Mouse (Mus musculus) right cerebral cortex, postnatal 10 days (tissue): ENCODE measurements around the gene F13a1.

Experiments used
- DNase-seq, 2 experiments: peaks; one replicate each; pipeline ENCODE4 v3.0.0; 2021; ENCODE audit warnings: low spot score in 2 of 2

Gene F13a1

GRCm38 (mm10) chr13:36954937-36955336 is 95.1 kb downstream of the F13a1 start:
- no peak for DNase-seq

GRCm38 (mm10) chr13:36953676-36954075 is 96.4 kb downstream of the F13a1 start:
- DNase-seq, result no peak

GRCm38 (mm10) chr13:36941891-36942290 is 108.2 kb downstream of the F13a1 start:
- DNase-seq, result no peak

DNA sequence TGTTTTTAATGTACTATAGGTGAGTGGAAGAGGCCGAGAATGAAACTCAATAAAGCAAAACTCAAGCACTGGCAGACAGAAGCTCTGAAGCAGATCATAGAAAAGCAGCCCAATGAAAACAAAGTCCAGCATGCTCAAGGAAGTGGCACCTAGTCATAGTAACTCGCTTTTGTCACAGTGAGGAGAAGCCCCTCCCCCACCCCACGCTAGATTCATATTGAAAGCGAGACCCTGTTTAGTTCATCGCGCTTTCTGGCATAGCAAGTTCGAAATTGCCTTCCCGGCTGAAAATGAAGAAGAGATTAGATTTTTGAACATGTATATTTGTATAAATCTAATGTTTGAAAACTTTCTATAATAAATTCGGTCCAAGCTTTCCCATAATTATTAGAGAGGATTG is 118.0 kb downstream of the F13a1 start:
- DNase-seq, result no peak

- no peak for DNase-seq
Measured at GRCm38 (mm10) chr13:36919737-36920136, 130.3 kb downstream of the F13a1 start.

- no peak for DNase-seq
Measured at GRCm38 (mm10) chr13:36903885-36904284, 146.2 kb downstream of the F13a1 start.

DNA sequence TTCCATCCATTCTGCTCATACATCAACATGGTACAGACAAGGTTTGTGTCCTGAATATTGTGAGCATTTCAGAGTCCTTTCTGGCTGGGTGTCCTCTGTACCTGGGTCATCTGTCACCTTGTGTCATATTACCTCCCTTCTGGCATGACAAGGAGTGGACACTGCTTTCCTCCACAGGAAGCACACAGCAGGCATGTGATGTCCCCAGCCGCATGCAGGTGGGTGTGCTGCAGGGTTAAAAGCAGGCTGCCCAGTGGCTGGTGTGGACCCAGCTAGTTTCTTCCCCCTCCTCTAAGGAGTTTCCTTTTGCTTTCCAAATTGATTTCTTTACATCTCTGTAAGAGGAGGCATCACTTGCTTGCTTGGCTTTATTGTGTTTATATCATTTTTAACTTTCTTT is 146.6 kb downstream of the F13a1 start:
- no peak for DNase-seq

GRCm38 (mm10) chr13:36901603-36902002 is 148.4 kb downstream of the F13a1 start:
- DNase-seq, result no peak

DNA sequence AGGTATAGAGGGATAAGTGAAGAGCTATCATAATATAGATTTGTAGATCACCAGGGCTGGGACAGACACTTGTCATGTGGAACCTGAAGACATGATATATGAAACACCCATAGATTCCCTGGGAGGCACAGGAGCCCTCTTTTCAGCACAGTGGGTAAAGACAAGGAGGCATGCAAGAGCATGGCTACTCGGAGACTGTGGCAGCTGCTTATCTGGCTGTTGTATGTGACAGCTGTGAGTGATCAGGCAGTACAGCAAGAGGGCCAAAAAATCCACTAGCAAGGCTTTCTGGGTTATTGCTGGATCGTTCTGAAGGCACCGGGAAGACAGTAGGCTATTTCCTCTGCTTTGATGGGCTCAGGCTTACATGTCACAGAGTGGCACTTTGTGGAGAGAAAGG is 149.0 kb downstream of the F13a1 start:
- no peak for DNase-seq

DNA sequence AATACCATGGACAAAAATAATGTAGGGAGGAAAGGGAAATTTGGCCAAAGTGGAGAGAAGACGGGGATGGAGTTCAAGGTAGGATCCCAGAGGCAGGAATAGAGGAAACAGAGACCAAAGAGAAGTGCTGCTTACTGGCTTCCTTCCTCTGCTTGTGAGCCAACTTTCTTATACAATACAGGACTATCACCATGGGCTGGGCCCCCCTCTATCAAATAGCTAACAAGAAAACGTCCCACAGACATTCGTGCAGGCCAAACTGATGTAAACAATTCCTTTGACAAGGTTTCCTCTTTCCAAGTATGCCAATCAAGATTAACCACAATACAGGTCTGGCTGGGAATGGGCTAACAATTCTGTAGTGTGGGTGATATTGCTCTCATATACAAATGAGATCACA is 154.0 kb downstream of the F13a1 start:
- DNase-seq, result no peak

DNA sequence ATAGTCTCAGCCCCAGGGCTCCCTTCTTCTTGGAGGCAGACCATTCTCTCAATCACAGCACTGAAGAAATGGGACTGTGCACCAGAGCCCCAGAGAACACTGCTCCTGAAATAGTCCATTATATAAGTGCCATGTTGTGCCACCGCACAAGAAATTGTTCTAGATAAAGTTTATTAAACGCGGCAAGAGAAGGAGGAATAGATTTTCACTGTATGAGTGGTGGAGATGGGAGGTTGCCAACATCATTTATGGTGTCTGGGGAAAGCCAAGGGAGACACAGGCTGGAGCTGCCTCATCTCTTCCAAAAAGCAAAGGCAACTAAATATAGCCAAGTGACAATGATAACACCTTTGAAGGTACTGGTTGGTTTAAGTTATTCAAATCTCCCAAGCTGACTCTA is 156.3 kb downstream of the F13a1 start:
- no peak for DNase-seq

GRCm38 (mm10) chr13:36892216-36892615 is 157.8 kb downstream of the F13a1 start:
- DNase-seq, result no peak

- DNase-seq, result no peak
Measured at GRCm38 (mm10) chr13:36885973-36886372, 164.1 kb downstream of the F13a1 start.

DNA sequence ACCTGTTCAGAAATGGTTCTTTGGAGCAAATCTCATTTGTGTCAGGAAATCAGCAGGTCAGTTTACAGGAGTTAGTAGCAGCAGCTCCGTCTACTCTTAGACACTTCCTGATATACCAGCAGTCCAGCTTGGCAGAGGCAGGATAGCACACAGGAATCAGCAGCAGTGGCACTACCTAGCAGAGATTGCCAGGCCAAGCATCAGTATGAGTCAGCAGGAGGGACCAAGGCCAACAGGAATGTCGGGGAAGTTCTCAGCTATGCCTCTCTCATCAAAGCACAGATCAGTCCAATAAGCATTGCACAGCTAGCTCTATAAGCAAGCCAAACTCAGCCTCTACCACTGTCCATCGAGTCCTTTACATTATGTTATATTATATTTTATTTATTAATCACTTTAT is 210.9 kb downstream of the F13a1 start:
- DNase-seq, result no peak
